Mouse (Mus musculus) telencephalon, adult 2 months (tissue): Measurements from ENCODE around the gene Cadps2.

ENCODE experiments used
- DNase-seq: peaks from one replicate; pipeline ENCODE4 v3.0.0-alpha.2; 2011; ENCODE audit warnings: low read depth, low spot score

Gene Cadps2

DNA sequence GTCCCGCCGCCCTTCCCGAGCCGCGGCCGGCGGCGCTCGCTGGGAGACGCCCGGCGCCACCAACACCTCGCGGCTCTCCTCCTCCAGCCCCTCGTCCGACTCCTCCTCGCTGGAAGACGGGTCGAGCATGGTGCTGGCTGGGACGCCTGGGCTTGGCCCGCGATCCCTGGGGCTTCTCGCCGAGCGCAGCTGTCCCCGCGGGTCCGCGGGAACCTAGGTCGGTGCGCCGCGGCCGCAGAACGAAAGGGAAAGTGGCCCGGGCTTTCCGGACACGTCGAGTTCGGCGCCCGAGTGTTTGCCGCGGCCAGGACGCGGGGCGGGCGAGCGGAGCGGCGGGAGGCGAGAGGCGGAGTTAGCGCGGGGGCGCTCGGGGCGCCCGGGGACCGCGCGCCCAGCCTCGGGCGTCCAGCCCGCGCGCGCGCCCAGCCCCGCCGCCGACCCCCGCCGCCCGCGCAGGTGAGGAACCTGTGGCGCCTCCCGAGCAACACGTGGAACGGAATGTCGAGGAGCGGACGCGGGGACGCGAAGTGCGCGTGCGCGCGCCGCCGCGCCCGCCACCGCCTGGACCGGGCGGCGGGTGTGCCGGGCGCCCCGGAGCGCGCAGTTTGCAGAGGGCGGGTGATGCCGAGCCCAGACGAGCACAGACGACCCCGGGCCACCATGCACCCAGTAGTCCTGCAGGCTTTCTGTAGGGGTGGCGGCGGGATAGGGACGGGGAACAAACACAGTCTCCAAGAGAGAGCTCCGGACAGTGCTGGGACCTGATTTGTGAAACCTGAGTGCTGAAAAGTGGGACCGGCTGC lies at the start of gene Cadps2:
Gene Cadps2 (minus strand): TSS at position 413 of the 803 bp plus-strand sequence.
- no peak for DNase-seq

DNA sequence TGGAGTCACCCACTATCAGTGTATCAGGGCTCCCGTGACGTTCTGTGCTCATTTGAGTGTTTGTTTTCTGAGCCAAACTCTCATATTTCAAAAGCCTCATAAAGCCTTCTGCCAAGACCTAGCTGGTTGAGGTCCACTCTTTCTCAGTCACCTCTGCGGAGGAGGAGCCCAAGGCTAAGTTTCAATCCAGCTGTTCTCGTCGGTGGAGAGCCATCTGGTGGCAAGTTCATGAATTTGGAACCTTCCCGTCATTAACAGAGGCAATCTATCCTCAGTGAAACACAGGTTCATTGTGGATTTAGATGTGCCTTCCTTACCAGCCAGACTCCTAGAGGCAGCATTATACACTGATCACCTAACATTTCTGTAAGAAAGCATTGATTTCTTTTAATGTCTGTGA lies 47.2 kb upstream of the Cadps2 start:
- no peak for DNase-seq

DNA sequence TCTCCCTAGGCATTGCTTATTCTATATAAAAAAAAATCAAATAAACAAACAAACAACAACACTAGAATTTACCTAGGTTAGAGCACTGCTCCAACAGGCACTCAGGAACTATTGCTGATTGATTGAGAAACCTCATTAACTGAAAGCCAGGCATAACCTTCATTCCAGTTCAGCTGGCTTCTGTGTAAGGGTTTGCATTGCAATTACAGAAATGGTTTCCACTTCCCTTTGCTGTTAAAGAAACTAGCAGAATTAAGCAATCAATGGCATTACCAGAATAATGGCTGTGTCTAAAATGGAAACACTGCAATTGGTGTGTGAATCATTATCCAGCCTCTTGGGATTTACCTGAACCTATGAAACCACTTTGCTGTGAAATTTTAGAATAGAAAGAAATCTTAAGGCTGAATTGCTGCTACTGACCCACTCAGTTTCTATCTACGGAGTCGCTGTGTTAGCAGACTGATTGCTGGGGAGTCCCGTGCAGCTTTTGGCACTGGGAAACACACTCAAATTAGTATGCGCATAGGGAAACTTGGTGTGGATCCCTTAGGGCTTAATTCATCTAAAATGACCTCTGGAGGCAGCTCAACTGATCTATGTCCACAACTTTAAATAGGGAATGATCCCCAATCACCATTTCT lies 37.7 kb upstream of the Cadps2 start:
- no peak for DNase-seq

DNA sequence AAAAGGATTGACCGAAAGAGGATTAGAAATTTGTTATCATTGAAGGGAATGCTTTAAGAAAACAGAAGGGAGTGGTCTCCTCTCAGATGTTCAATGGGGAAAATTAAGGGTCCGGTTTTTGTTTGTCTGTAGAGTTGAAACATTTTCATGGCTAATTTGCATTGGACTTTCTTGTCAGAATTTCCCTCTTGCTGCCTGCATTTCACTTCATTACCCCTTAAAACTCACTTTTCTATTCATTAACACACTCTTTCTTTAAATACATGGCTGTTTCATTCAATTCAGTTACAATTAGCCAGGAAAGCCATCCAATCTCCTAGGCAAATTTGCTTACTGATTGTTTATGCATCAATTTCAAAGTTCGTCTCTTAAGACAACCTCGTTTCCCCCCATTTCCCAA lies 37.1 kb upstream of the Cadps2 start:
- DNase-seq: no peak

DNA sequence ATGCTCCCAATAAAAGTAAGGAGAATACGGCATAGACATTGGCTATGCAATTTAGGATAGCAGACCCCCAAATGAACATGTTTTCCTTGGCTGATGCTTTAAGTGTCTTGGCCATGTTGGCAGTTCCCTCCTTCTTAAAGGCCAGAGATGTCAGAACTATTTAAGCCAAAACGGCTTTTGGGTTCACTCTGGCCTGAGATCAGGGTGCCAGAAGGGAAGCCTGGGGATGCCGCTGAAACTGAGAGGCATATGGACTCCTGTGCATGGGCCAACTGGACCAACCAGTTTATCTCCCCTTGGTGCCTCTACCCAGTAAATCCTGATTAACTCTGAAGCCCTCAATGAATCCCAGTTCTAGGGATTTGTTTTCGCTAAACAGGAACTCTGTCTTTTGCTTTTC lies 34.6 kb upstream of the Cadps2 start:
- no peak for DNase-seq

DNA sequence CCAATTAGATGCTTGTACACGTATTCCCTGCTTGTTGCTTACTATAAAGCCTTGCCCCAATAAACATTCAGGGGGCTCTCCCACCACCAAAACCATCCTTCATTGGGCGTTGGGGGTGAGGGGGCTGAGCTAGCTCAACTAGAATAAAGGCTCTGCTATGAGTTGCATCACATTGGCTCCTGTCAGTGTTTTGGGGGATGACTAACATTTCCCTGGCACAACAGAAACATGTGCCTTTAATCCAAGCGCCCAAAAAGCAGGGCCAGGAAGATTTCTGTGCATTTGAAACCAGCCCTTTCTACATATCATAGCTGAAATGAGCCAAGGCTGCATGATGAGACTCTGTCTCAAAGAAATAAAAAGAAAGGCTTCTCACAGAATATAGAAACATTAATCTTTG lies 34.0 kb upstream of the Cadps2 start:
- peak; percentile 9 for DNase-seq

DNA sequence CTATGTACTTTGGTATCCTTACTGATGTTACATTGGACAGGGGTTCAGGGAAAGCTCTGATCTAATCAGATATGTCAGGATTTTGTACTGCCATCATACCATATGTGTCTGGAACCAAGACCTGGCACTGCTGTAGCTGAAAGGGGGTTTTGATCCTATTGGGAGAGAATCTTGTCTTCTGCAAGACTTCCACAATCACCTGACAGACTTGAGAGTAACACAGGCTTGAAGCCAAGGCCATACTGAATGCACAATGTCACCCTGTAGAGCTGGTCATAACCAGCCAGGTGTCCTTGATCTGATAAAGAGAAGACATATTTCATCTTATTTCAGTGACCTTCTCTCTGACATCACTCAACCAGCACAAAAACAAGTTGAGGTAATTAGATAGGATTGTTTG lies 30.8 kb upstream of the Cadps2 start:
- DNase-seq: no peak

DNA sequence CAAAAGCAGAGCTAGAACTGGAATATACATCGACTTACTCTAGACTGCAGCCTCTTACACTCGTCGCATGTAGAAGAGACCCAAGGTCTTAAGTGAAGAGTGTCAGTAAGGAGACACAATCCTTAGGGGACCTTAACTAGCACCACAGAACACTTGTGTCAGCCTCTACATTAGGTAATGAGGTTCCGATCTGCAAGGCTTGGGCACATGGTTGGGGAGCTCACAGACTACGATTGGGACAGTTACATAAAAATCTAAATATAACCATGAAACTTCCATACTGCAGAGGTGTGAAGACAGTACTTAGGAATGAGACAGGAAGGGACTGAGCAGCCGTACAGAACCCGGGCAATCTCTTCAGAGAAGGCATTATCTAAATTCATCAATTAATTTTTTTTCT lies 27.1 kb upstream of the Cadps2 start:
- peak; percentile 18 for DNase-seq

DNA sequence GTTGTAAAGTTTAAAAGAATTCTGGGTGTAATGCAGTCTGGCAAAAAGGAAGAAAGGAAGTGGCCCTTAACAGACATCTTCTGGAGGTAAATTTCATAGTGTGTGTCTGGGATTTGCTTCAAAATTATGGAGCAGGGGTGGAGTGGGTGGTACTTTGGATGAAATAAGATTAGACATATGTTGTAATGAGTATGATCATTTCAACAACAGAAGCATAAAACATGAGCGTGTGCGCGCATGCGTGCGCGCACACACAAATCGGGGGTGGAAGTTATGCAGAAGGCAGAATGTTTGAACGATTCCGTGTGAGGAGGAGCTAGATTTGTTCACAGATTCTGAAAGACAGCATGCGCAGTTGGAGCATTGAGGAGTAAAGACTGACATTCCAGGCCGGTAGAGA lies 14.2 kb upstream of the Cadps2 start:
- peak; percentile 74 for DNase-seq

DNA sequence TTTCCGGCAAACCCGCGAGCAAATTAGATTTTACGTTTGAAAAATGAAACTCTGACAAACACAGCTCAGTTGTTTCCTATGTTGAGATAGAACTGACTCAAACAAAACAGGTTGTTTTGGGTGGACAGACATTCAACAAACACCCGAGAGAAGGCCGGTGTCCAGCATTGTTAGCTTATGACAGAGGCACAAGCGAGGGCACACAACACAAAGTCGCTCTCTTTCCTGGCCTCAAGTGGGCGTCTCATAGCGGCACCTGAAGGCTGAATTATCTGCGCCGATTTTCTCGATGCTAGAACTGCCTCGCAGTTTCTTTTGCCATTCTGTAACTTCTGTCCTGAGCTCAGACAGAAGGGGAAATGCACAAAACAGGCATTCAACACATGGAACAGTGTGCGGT lies 780 bp upstream of the Cadps2 start:
- no peak for DNase-seq

DNA sequence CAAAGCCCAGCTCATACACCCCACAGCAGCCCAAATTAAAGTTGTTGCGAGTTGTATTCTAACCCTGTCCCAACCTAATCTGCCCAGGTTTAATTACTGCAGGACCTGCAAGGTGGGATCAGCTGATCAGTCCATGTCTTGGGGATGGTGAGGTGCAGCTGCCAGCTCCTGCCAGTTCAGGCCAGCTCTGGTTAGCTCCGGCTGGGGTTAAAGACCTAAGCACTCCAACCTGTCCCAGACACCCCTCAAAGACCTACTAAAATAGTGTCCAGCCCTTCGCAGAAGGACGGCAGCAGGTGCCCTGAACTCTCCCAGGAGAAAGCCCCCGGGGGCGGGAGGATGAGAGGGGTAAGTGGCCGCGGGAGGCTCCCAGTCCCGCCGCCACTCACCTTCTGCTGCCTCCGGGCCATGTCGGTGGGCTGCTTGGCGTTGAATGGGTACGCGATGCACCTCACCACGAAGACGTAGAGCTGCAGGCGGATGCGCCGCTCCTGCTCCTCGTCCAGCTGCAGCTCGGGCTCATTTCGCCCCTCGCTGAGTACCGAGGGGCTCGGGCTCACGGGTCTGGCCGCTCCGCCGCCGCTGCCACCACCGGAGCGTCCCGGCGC lies 716 bp downstream of the Cadps2 start:
- DNase-seq: no peak

DNA sequence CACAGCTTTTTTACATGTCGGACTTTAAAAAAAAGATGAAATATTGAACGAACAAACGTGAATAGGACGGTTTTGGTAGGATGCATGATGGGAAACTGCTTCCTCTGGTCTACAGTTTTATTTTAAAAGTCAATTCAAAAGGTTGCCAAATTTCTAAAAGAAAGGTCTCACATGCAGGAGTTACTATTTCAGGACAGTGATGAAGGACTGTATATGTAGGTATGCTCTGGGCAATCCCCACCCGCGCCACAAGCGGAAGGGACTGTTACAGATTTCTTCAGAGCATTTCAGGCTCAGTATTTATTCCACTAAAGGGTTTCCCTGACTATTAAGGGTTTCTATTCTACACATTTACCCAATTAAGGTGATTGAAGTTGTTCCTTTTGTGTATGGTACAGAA lies 1.6 kb downstream of the Cadps2 start:
- no peak for DNase-seq

DNA sequence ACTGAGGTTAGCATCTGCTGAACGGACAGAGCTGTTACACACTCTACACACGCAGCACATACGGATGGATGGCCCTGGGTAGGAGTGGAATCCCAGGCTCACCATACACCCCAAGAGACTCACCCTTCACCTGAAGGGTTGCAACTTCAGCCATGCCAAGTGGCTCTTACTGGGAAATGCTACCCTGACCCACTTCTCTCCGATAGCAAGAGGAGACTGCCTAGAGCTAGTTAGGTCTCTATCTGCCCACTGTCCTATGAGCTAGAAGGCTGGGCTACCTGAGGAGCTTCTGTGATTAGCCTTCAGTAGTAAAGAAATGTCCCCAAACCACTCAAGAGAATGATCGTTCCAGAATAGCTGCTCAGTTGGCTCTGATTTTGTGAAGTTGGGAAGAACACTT lies 2.1 kb downstream of the Cadps2 start:
- DNase-seq: no peak

DNA sequence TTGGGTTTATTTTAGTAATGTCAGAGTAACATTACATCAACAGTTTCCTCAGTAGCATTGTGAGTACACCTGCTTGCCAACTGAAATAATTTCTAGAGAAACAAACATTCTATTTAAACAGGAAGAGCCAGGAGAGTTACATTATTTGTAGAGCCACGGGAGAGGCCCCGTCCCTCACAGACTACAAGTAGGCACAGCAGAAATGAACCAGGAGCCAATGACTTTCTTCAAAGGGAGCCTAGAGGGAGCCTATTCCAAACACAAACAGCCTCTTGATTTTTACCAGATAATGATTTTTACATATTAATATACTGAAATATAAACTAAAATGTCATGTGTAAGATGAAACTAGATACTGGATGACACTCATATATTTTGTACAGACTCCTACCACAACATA lies 2.5 kb downstream of the Cadps2 start:
- no peak for DNase-seq

DNA sequence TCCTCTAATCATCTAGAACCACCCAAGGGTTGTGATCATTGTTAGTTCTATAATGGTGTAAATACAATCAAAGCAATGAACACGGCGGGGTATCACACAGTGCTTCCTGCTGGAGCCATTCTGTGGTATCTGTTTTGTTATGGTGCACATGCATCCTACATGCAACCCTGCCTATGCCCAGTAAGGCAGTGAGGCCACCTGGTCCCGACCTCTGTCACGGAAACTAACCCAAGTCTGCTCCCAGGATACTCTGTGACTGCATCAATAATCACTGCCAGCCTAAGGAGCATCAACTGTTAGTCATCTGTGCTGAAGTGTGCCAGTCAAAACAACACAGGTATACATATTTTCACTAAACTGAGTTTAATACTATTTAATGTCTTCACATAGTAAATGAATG lies 3.7 kb downstream of the Cadps2 start:
- DNase-seq: no peak

DNA sequence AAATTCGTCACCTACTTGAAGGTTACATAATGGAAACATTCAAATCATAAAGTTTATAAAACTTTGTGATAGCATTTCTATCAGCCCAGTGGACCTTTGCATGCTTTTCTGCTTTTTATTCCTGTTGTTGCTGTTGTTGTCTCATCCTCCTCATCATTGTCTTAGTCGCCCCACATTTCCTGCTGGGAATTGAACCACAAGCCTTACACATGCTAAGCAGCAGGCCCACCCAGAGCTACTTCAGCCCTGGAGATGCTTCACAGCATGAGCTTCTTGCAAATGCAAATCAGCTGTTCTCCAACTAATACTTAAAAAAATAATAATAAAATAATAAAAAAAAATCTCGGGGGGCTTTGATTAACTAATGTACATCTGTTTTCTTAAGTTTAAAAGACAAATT lies 8.5 kb downstream of the Cadps2 start:
- DNase-seq: no peak

DNA sequence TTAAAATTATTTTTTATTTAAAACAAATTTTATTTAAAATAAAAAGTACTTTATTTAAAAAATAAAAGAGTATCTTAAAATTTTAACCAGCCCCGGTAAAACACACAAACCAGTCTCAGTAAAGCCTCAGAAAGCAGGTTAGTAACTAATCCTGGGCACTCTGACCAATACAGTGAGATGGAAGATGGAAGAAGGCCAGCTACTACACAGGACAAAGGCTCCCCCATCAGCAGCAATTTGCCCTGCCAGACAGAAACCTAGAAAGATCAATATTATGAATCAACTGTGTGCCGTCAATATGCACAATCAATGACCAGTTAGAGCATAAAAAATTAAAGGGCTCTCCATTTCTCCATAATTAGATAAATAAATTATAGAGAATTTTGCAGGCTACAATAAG lies 9.9 kb downstream of the Cadps2 start:
- DNase-seq: no peak

DNA sequence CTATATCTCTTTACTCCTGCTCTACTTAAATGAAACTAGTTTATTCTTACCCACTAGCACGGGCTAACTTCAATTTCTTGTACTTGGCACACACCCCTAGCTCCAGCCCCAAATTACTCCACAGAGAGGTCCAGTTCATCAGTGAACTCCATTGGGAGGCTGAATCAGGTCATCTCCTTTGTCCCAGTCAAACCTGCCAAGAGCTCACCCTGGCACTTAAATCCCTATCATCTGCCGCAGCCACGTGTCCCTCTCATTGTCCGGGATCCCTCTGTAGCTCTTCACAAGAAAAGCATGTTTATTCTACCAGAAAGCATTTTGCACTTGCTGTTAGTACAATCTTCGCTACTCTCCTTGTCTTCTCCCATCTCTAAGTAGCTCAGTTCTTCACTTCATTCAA lies 17.4 kb downstream of the Cadps2 start:
- DNase-seq: no peak

DNA sequence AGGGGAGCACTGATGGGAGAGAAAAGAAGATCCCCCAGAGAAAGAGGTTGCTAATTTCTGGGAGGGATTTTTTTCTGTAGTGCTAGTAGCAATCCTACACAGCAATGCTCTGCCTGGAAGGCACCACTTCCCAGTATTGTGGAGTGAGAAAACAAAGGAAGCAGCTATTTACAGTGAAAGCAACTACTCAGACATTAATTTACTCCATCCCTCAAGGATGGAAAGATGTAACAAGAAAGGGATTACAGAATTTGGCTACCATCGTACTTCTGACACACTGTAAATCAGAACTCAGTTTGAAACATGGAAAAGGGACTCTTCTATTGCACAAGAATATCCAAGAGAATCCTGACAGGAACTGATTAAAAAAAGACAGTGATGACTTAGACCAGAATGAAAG lies 29.1 kb downstream of the Cadps2 start:
- no peak for DNase-seq

DNA sequence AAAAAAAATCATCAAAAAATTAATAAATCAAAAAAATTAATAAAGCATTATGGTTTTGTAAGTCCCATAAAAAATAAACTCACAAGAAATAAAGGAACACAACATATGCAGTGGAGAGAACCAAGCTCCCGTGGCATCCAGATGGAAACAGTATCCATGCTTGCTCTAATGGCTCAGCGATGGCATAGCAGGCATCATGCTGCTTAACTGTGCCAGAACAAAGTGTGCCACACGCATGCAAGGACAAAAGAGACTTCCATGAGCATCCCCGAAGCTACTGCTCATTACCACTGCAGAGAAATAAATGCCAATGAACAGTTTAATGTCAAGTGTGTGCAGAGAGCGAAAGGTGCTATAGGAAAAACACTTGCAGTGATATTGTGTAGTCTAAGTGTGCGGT lies 29.9 kb downstream of the Cadps2 start:
- DNase-seq: no peak

DNA sequence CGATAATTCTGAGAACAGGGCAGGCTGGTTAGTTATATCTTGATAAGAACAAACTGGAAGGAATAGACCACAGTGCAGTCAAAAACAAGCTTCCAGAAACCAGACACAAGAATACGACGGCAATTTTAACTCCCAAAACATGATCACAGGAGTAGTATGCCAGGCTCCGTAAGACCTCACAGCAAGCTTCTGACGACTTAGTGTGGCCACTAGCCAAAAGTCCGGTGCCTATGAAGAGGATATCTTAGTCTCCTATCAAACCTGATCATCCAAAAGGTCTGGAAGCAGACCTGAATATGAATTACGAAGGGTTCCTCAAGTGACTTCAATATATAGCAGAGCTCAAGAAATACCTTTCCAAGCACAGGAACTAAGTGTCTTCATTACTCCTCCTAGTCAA lies 33.9 kb downstream of the Cadps2 start:
- no peak for DNase-seq

DNA sequence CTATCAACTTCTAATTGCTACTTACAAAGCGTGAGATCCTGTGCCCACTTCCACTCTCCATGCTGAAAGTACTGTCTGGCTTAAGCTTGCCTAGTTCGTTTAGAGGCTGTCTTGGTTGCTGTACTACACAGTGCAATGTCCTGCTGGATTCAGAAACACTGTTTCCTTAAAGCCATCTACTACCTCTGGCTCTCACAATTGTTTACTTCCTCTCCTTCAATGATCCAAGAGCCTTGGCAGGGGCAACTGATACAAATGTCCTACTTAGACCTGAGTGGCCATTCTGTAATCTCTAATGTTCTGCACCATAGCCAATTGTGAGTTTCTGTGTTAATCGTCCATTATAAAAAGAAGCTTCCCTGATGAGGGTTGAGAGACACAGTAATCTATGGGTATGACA lies 47.4 kb downstream of the Cadps2 start:
- DNase-seq: no peak

DNA sequence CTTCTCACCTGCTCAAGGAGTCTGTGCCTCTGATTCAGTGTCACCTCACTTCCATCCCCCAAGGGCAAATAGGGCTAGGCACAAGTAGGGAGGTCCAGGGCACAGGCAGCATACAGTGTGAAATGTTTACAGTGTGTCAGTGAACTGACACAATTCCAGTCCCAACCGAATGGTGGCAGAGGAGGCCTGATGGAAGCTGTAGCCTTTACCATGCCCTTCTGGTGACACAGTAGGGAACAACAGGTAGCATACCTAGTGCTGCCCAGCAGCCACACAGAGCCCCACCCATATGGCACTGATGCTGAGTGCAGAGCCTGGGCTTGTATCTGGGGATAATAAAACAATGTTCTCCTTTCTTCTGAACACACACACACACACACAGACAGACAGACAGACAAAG lies 61.6 kb downstream of the Cadps2 start:
- DNase-seq: no peak
